Mouse (Mus musculus) lung, adult 2 months (tissue): Measurements from ENCODE around the gene Cpeb4.

Experiments used
- CTCF ChIP-seq: fragments of 200-500 bp; IDR thresholded peaks from 2 replicates; pipeline ENCODE4 v1.5.1; 2011; ENCODE audit warnings: mild to moderate bottlenecking, low read length, control low read depth; ENCODE audit not compliant: insufficient read depth
- POLR2A ChIP-seq: fragments of 200-500 bp; IDR thresholded peaks from 2 replicates; pipeline ENCODE4 v1.6.1; 2011; ENCODE audit warnings: low read depth, mild to moderate bottlenecking, control low read depth, low read length, borderline replicate concordance; ENCODE audit errors: extremely low read depth

GRCm38 (mm10) chr11:31867976-31868375 is 4.0 kb upstream of the Cpeb4 start:
- no peak for TF ChIP-seq POLR2A
- no peak for TF ChIP-seq CTCF
